Mouse (Mus musculus) adrenal gland, adult 8-10 months (tissue): ENCODE results near the gene Paqr7. TPM values are rescaled to one million over a fixed set of nuclear protein-coding genes. Genes with fewer than 3 reads are reported as not detected.
A peak's percentile ranks its signal among the peaks of the same experiment; 100 is the strongest.

ENCODE experiments used
- DNase-seq: peaks from one replicate; pipeline ENCODE4 v3.0.0; 2022
- total RNA-seq, 4 experiments: library from RNA; stranded (reverse); gene quantifications; 2 replicates each; pipeline ENCODE4 v1.2.4; 2022

The Paqr7 gene
- total RNA-seq, 4 experiments from 2014 or later = 54.1 to 81.1 (median 71.3) TPM

- DNase-seq = no peak
Observed at GRCm38 (mm10) chr4:134503686-134504357, 7.3 kb downstream of the Paqr7 start.

- DNase-seq = no peak
Observed at GRCm38 (mm10) chr4:134505303-134505789, 8.8 kb downstream of the Paqr7 start.

GRCm38 (mm10) chr4:134505966-134506594, 9.6 kb downstream of the Paqr7 start:
- DNase-seq = no peak

GRCm38 (mm10) chr4:134506713-134507112, 10.2 kb downstream of the Paqr7 start:
- DNase-seq = no peak

GRCm38 (mm10) chr4:134510396-134510795, 13.9 kb downstream of the Paqr7 start:
- no peak for DNase-seq

- DNase-seq = peak; percentile 84
Observed at GRCm38 (mm10) chr4:134510845-134511411, 14.4 kb downstream of the Paqr7 start, which contains the start of gene Aunip. Gene Aunip, plus strand, starts transcription at chr4:134510999.

GRCm38 (mm10) chr4:134511730-134512129, 15.2 kb downstream of the Paqr7 start:
- no peak for DNase-seq

GRCm38 (mm10) chr4:134512798-134513197, 16.3 kb downstream of the Paqr7 start:
- DNase-seq = peak; percentile 76

GRCm38 (mm10) chr4:134514309-134514930, 17.9 kb downstream of the Paqr7 start:
- no peak for DNase-seq

- DNase-seq = no peak
Observed at GRCm38 (mm10) chr4:134515614-134516013, 19.1 kb downstream of the Paqr7 start.

GRCm38 (mm10) chr4:134516981-134517380, 20.5 kb downstream of the Paqr7 start:
- peak; percentile 72 for DNase-seq

- no peak for DNase-seq
Observed at GRCm38 (mm10) chr4:134517719-134518118, 21.2 kb downstream of the Paqr7 start.

- DNase-seq = no peak
Observed at GRCm38 (mm10) chr4:134518541-134518940, 22.0 kb downstream of the Paqr7 start.

- no peak for DNase-seq
Observed at GRCm38 (mm10) chr4:134519281-134519680, 22.8 kb downstream of the Paqr7 start.

- no peak for DNase-seq
Observed at GRCm38 (mm10) chr4:134523447-134523846, 26.9 kb downstream of the Paqr7 start.

- DNase-seq = no peak
Observed at GRCm38 (mm10) chr4:134525806-134526205, 29.3 kb downstream of the Paqr7 start.

GRCm38 (mm10) chr4:134526220-134526619, 29.7 kb downstream of the Paqr7 start:
- no peak for DNase-seq

GRCm38 (mm10) chr4:134532928-134533327, 36.4 kb downstream of the Paqr7 start:
- DNase-seq = no peak

GRCm38 (mm10) chr4:134533421-134533820, 36.9 kb downstream of the Paqr7 start:
- DNase-seq = no peak

- peak; percentile 70 for DNase-seq
Observed at GRCm38 (mm10) chr4:134534124-134534886, 37.8 kb downstream of the Paqr7 start.

GRCm38 (mm10) chr4:134534932-134535786, 38.7 kb downstream of the Paqr7 start, which contains the start of gene Mtfr1l:
Gene Mtfr1l, minus strand, starts transcription at chr4:134535387.
- DNase-seq = peak; percentile 98
